Mouse (Mus musculus): ENCODE measurements around the gene Elf4.

GRCm38 (mm10) chrX:48462754-48463507 lies at the start of gene Elf4:
- TF ChIP-seq CTCF (IDR thresholded peaks at IDR 0.05) (no peak; the same call in none of the 2 replicates), EP300 (IDR thresholded peaks at IDR 0.05; ENCODE audit: insufficient read depth, low read depth, low read length) (no peak), POLR2A (IDR thresholded peaks at IDR 0.05; ENCODE audit: insufficient read depth, low read depth, low read length) (no peak)
